Mouse (Mus musculus) liver, adult 2 months (tissue): ENCODE measurements around the gene S1pr2.

Experiments
- CTCF ChIP-seq: fragments of 200-500 bp; IDR thresholded peaks from 2 replicates; pipeline ENCODE4 v1.5.1; 2011; ENCODE audit warnings: low read depth, low read length, control low read depth
- POLR2A ChIP-seq: fragments of 200-500 bp; IDR thresholded peaks from 2 replicates; pipeline ENCODE4 v1.6.1; 2011; ENCODE audit warnings: low read length, control low read depth; ENCODE audit not compliant: insufficient read depth; ENCODE audit errors: extremely low read depth

DNA sequence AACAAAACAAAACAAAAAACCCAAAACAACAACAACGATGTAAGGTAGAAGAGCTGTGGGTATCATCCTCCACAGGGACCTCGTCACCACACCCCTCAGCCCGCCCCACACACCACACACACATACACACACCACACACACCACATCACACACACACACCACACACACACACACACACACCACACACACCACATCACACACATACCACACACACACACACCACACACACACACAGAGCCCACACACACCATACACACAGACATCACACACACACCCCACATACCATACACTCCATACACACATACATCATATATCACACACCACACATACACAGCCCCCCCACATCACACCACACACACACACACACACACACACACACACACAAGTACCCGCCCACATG is 15.0 kb upstream of the S1pr2 start:
- no peak for TF ChIP-seq CTCF
- no peak for TF ChIP-seq POLR2A
